Mouse (Mus musculus) heart, postnatal 0 days (tissue): ENCODE measurements at regions not wholly inside any gene's neighbourhood (a gene's known extent, or its start where the extent isn't known, plus 50 kb on each side); places are given as distances from the start of the nearest gene placed in this dataset.
"Not testable (repeated sequence)": the region's sequence is repeated elsewhere in the genome, so short reads cannot be mapped to it uniquely, and the experiment has no call there.

Experiments used
- ATAC-seq: fragments of 200-750 bp; cut with Nextera tagmentation; 2 replicates; pipeline ENCODE4 v1.8.0; 2017; ENCODE audit warnings: low read depth, moderate number of reproducible peaks, moderate library complexity; ENCODE audit not compliant: insufficient read depth
- DNase-seq: peaks from one replicate; pipeline ENCODE4 v3.0.0-alpha.2; 2016; ENCODE audit warnings: low spot score
- H3K27ac ChIP-seq: fragments of 300-500 bp; sonication (generic); 2 replicates; pipeline ENCODE4 v1.5.1; 2014; ENCODE audit warnings: low read depth, mild to moderate bottlenecking
- H3K27me3 ChIP-seq: fragments of 300-500 bp; sonication (generic); 2 replicates; pipeline ENCODE4 v1.6.1; 2014; ENCODE audit warnings: low read length, mixed read lengths; ENCODE audit not compliant: control insufficient read depth, insufficient read depth
- H3K36me3 ChIP-seq: fragments of 300-500 bp; sonication (generic); replicated peaks from 2 replicates; pipeline ENCODE4 v1.6.1; 2014; ENCODE audit warnings: low read length, mixed read lengths; ENCODE audit not compliant: control insufficient read depth, insufficient read depth
- H3K4me1 ChIP-seq: fragments of 300-500 bp; sonication (generic); 2 replicates; pipeline ENCODE4 v1.6.1; 2014; ENCODE audit warnings: antibody characterized with exemption; ENCODE audit not compliant: control insufficient read depth, insufficient read depth
- H3K4me2 ChIP-seq: fragments of 300-500 bp; sonication (generic); 2 replicates; pipeline ENCODE4 v1.6.1; 2014; ENCODE audit warnings: low read depth, mild to moderate bottlenecking, low read length, moderate library complexity
- H3K4me3 ChIP-seq: fragments of 300-500 bp; sonication (generic); 2 replicates; pipeline ENCODE4 v1.5.1; 2014; ENCODE audit warnings: low read depth, low read length
- H3K9ac ChIP-seq: fragments of 300-500 bp; sonication (generic); replicated peaks from 2 replicates; pipeline ENCODE4 v1.6.1; 2014; ENCODE audit warnings: low read depth, low read length, mixed read lengths
- H3K9me3 ChIP-seq: fragments of 300-500 bp; sonication (generic); replicated peaks from 2 replicates; pipeline ENCODE4 v1.6.1; 2016; ENCODE audit warnings: low read length; ENCODE audit not compliant: control insufficient read depth
- CTCF ChIP-seq: IDR thresholded peaks from 2 replicates; pipeline ENCODE4 v1.5.1; 2016; ENCODE audit warnings: antibody characterized with exemption, control low read depth, low read depth
- EP300 ChIP-seq: IDR thresholded peaks from 2 replicates; pipeline ENCODE4 v1.6.1; 2016; ENCODE audit warnings: antibody characterized with exemption, low read depth
- WGBS: fragments of 180-500 bp; shearing (Covaris S2); extraction: QIAGEN DNeasy Blood & Tissue Kit; methylation state at CpG from one replicate; pipeline ENCODE4 v1.1.7; 2014; 5-methylcytosine and 5-hydroxymethylcytosine counted together

- ATAC-seq = no peak
- no peaks in the 10 kb centered on the region for H3K4me1 ChIP-seq
Observed at GRCm38 (mm10) chr3:8141664-8142084, 1468.2 kb downstream of the Zfp704 start.

GRCm38 (mm10) chr3:8123641-8124040 lies 1486.2 kb downstream of the Zfp704 start:
- H3K4me2 ChIP-seq, H3K4me1 ChIP-seq, H3K36me3 ChIP-seq, H3K4me3 ChIP-seq, H3K9ac ChIP-seq, DNase-seq, H3K9me3 ChIP-seq, H3K27me3 ChIP-seq, H3K27ac ChIP-seq, ATAC-seq: not testable (repeated sequence)
- WGBS = 53% methylated on average over 1 of the region's 1 CpGs

More at GRCm38 (mm10) chr3:8141664-8142084, 1468.2 kb downstream of the Zfp704 start:
- Histone ChIP-seq H3K9me3 (no peaks in the 10 kb centered on the region), H3K4me2 (no peak overlapping the region), H3K9ac (no peak overlapping the region), H3K27ac (no peak overlapping the region), H3K4me3 (no peak overlapping the region), H3K27me3 (no peaks in the 10 kb centered on the region), H3K36me3 (no peaks in the 10 kb centered on the region)
- 56% methylated on average over 2 of the region's 2 CpGs for WGBS
- TF ChIP-seq EP300 (no peak), CTCF (no peak)
- DNase-seq = no peak

- no peaks in the 10 kb centered on the region for H3K36me3 ChIP-seq
- no peak overlapping the region for H3K4me3 ChIP-seq
- 54% methylated on average over 3 of the region's 3 CpGs for WGBS
- no peaks in the 10 kb centered on the region for H3K4me1 ChIP-seq
- H3K9ac ChIP-seq = no peak overlapping the region
- H3K27ac ChIP-seq = no peak overlapping the region
- TF ChIP-seq CTCF (no peak), EP300 (no peak)
- ATAC-seq (no peak), DNase-seq (no peak)
- no peaks in the 10 kb centered on the region for H3K27me3 ChIP-seq
- no peak overlapping the region for H3K4me2 ChIP-seq
- H3K9me3 ChIP-seq = no peaks in the 10 kb centered on the region
Observed at GRCm38 (mm10) chr3:8123141-8123540, 1486.7 kb downstream of the Zfp704 start.

- H3K9me3 ChIP-seq = no peaks in the 10 kb centered on the region
- DNase-seq (no peak), ATAC-seq (no peak)
- H3K4me3 ChIP-seq = no peak overlapping the region
- H3K4me2 ChIP-seq = no peak overlapping the region
- no peaks in the 10 kb centered on the region for H3K36me3 ChIP-seq
- no peak overlapping the region for H3K9ac ChIP-seq
- no peaks in the 10 kb centered on the region for H3K27me3 ChIP-seq
- no peak overlapping the region for H3K27ac ChIP-seq
- H3K4me1 ChIP-seq = no peaks in the 10 kb centered on the region
- 81% methylated on average over 1 of the region's 1 CpGs for WGBS
- TF ChIP-seq CTCF = no peak
- TF ChIP-seq EP300 = no peak
Observed at GRCm38 (mm10) chr3:8098291-8098690, 1478.0 kb upstream of the 1700008P02Rik start.

GRCm38 (mm10) chr3:8084749-8085148 lies 1464.5 kb upstream of the 1700008P02Rik start:
- H3K27me3 ChIP-seq = no peaks in the 10 kb centered on the region
- H3K4me2 ChIP-seq = no peak overlapping the region
- no peaks in the 10 kb centered on the region for H3K36me3 ChIP-seq
- no peak overlapping the region for H3K9ac ChIP-seq
- 33% methylated on average over 2 of the region's 2 CpGs for WGBS
- no peak for ATAC-seq
- no peak overlapping the region for H3K4me3 ChIP-seq
- no peak for TF ChIP-seq CTCF
- TF ChIP-seq EP300 = no peak
- no peaks in the 10 kb centered on the region for H3K4me1 ChIP-seq
- no peaks in the 10 kb centered on the region for H3K9me3 ChIP-seq
- H3K27ac ChIP-seq = no peak overlapping the region
- no peak for DNase-seq

- no peaks in the 10 kb centered on the region for H3K4me1 ChIP-seq
- H3K4me3 ChIP-seq = no peak overlapping the region
- no peak overlapping the region for H3K27ac ChIP-seq
- H3K9me3 ChIP-seq = no peaks in the 10 kb centered on the region
- no peak for ATAC-seq
- H3K4me2 ChIP-seq = no peak overlapping the region
- TF ChIP-seq CTCF (no peak), EP300 (no peak)
- H3K36me3 ChIP-seq = no peaks in the 10 kb centered on the region
- no peak overlapping the region for H3K9ac ChIP-seq
- no peaks in the 10 kb centered on the region for H3K27me3 ChIP-seq
- no peak for DNase-seq
Observed at GRCm38 (mm10) chr3:8053711-8054110, 1433.5 kb upstream of the 1700008P02Rik start.
